Mouse (Mus musculus) liver, embryonic 12.5 days (tissue): ENCODE data around the gene Gm1113. TPM values are rescaled to one million over a fixed set of nuclear protein-coding genes. Genes with fewer than 3 reads are reported as not detected.

Source experiments
- ATAC-seq: fragments of 200-750 bp; cut with Nextera tagmentation; 2 replicates; pipeline ENCODE4 v1.8.0; 2017; ENCODE audit warnings: moderate number of reproducible peaks, mild to moderate bottlenecking, moderate library complexity
- H3K27ac ChIP-seq: fragments of 300-500 bp; sonication (generic); 2 replicates; pipeline ENCODE4 v1.5.1; 2016; ENCODE audit warnings: mild to moderate bottlenecking
- H3K27me3 ChIP-seq: fragments of 300-500 bp; sonication (generic); replicated peaks from 2 replicates; pipeline ENCODE4 v1.6.1; 2016; ENCODE audit warnings: mild to moderate bottlenecking, moderate library complexity
- H3K36me3 ChIP-seq: fragments of 300-500 bp; sonication (generic); 2 replicates; pipeline ENCODE4 v1.6.1; 2016; ENCODE audit warnings: mild to moderate bottlenecking, moderate library complexity
- H3K4me1 ChIP-seq: fragments of 300-500 bp; sonication (generic); 2 replicates; pipeline ENCODE4 v1.6.1; 2016
- H3K4me2 ChIP-seq: fragments of 300-500 bp; sonication (generic); 2 replicates; pipeline ENCODE4 v1.6.1; 2016; ENCODE audit warnings: mild to moderate bottlenecking, moderate library complexity
- H3K4me3 ChIP-seq: fragments of 300-500 bp; sonication (generic); 2 replicates; pipeline ENCODE4 v1.5.1; 2016; ENCODE audit warnings: mild to moderate bottlenecking, moderate library complexity
- H3K9ac ChIP-seq: fragments of 300-500 bp; sonication (generic); 2 replicates; pipeline ENCODE4 v1.6.1; 2016; ENCODE audit warnings: mild to moderate bottlenecking, moderate library complexity
- H3K9me3 ChIP-seq: fragments of 300-500 bp; sonication (generic); replicated peaks from 2 replicates; pipeline ENCODE4 v1.6.1; 2016; ENCODE audit warnings: mild to moderate bottlenecking, moderate library complexity
- WGBS: fragments of 180-500 bp; shearing (Covaris S2); methylation state at CpG from one replicate; pipeline ENCODE4 v1.1.7; 2016; ENCODE audit not compliant: insufficient replicate concordance; 5-methylcytosine and 5-hydroxymethylcytosine counted together
- polyA plus RNA-seq: library from polyadenylated mRNA; unstranded; fragments of >200 nt; fragmentation: Nextera tagmentation; extraction: Ambion mirVana; gene quantifications from 2 replicates; pipeline ENCODE4 v1.2.1, GENCODE M21; 2016

Gene Gm1113
- polyA plus RNA-seq, 1 experiment from 2014 or later: not detected

GRCm38 (mm10) chr9:35522821-35523515, 4.9 kb upstream of the Gm1113 start:
- no peak overlapping the region for H3K4me2 ChIP-seq
- no peak overlapping the region for H3K27ac ChIP-seq
- no peaks in the 10 kb centered on the region for H3K36me3 ChIP-seq
- H3K9ac ChIP-seq: no peak overlapping the region
- H3K4me1 ChIP-seq: no peaks in the 10 kb centered on the region
- no peak overlapping the region for H3K4me3 ChIP-seq
- H3K9me3 ChIP-seq: no peaks in the 10 kb centered on the region
- no peak for ATAC-seq
- H3K27me3 ChIP-seq: no peaks in the 10 kb centered on the region
- 46% methylated on average over 1 of the region's 1 CpGs for WGBS

GRCm38 (mm10) chr9:35522241-35522640, 4.2 kb upstream of the Gm1113 start:
- H3K36me3 ChIP-seq: no peaks in the 10 kb centered on the region
- H3K9ac ChIP-seq: no peak overlapping the region
- H3K9me3 ChIP-seq: no peaks in the 10 kb centered on the region
- no peaks in the 10 kb centered on the region for H3K27me3 ChIP-seq
- H3K4me1 ChIP-seq: no peaks in the 10 kb centered on the region
- ATAC-seq: no peak
- no peak overlapping the region for H3K27ac ChIP-seq
- H3K4me3 ChIP-seq: no peak overlapping the region
- WGBS: 60% methylated on average over 2 of the region's 2 CpGs
- no peak overlapping the region for H3K4me2 ChIP-seq

- no peak overlapping the region for H3K27ac ChIP-seq
- H3K36me3 ChIP-seq: no peaks in the 10 kb centered on the region
- H3K9ac ChIP-seq: no peak overlapping the region
- WGBS: 57% methylated on average over 6 of the region's 6 CpGs
- no peaks in the 10 kb centered on the region for H3K9me3 ChIP-seq
- ATAC-seq: no peak
- H3K27me3 ChIP-seq: 0 out of 2 replicates have a peak, but pooled peaks cover 4% of the 10 kb centered on the region
- no peak overlapping the region for H3K4me3 ChIP-seq
- H3K4me1 ChIP-seq: no peaks in the 10 kb centered on the region
- H3K4me2 ChIP-seq: no peak overlapping the region
Measured at GRCm38 (mm10) chr9:35520631-35521348, 2.7 kb upstream of the Gm1113 start.

DNA sequence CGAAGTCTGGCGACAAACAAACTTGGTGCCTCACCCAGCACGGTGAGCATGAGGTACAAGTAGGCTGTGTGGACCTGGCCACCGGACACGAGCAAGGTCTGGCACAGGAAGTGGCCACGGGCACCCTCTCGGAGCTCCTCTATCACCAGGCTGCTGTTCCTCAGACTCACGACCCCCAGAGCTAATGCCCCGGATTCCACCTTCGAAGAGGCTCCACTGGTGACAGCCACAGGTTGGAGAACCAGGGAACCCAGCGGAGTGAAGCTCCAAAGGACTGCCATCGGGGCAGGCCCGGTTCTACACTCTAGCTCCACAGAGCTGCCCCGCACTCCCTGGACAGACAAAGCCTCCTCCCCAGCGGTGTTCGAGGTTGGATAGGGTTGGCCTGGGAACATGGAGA, 1.4 kb downstream of the Gm1113 start:
- Histone ChIP-seq H3K4me1 (no peaks in the 10 kb centered on the region), H3K27ac (no peak overlapping the region), H3K27me3 (peaks cover 4% of the 10 kb centered on the region; the same call in 1 of the 2 replicates), H3K4me2 (no peak overlapping the region), H3K9me3 (no peaks in the 10 kb centered on the region), H3K9ac (no peak overlapping the region), H3K4me3 (no peak overlapping the region), H3K36me3 (no peaks in the 10 kb centered on the region)
- WGBS: 67% methylated on average over 16 of the region's 16 CpGs
- ATAC-seq: no peak

GRCm38 (mm10) chr9:35516182-35516581, 1.9 kb downstream of the Gm1113 start:
- H3K4me1 ChIP-seq: no peaks in the 10 kb centered on the region
- H3K27me3 ChIP-seq: peaks cover 4% of the 10 kb centered on the region; the same call in 1 of the 2 replicates
- no peaks in the 10 kb centered on the region for H3K9me3 ChIP-seq
- no peak overlapping the region for H3K9ac ChIP-seq
- H3K36me3 ChIP-seq: no peaks in the 10 kb centered on the region
- ATAC-seq: no peak
- 53% methylated on average over 5 of the region's 5 CpGs for WGBS
- H3K4me2 ChIP-seq: no peak overlapping the region
- no peak overlapping the region for H3K27ac ChIP-seq
- no peak overlapping the region for H3K4me3 ChIP-seq

GRCm38 (mm10) chr9:35513900-35514299, 4.2 kb downstream of the Gm1113 start:
- Histone ChIP-seq H3K27ac (no peak overlapping the region), H3K9me3 (no peaks in the 10 kb centered on the region), H3K4me2 (no peak overlapping the region), H3K4me3 (no peak overlapping the region), H3K9ac (no peak overlapping the region), H3K36me3 (no peaks in the 10 kb centered on the region), H3K4me1 (no peaks in the 10 kb centered on the region), H3K27me3 (peaks cover 6% of the 10 kb centered on the region; the same call in 1 of the 2 replicates)
- WGBS: 55% methylated on average over 4 of the region's 4 CpGs
- ATAC-seq: no peak

DNA sequence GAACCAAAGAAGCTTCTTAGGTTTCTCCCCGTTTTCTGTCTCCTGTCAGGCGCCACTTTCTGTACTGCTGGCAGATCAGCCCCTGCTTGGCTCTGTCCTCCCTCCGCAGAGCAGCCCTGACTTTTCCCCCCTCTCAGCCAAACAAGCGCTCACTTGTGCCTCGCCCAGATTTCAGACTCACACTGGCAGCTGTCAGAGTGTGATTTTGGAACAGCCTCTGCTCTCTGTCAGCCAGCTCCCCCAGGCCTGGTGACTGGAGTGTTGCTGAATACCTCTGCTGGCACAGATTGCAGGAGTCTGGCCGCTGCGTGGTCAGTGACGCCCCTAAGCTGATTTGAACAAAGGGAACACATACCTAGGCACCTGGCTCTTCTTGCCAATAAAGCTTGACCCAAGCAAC, 9.8 kb downstream of the Gm1113 start:
- no peaks in the 10 kb centered on the region for H3K4me1 ChIP-seq
- 57% methylated on average over 8 of the region's 8 CpGs for WGBS
- H3K36me3 ChIP-seq: no peaks in the 10 kb centered on the region
- H3K9ac ChIP-seq: no peak overlapping the region
- no peaks in the 10 kb centered on the region for H3K9me3 ChIP-seq
- no peak overlapping the region for H3K4me2 ChIP-seq
- no peak overlapping the region for H3K27ac ChIP-seq
- H3K4me3 ChIP-seq: no peak overlapping the region
- H3K27me3 ChIP-seq: peaks cover 2% of the 10 kb centered on the region; the same call in 1 of the 2 replicates
- no peak for ATAC-seq

DNA sequence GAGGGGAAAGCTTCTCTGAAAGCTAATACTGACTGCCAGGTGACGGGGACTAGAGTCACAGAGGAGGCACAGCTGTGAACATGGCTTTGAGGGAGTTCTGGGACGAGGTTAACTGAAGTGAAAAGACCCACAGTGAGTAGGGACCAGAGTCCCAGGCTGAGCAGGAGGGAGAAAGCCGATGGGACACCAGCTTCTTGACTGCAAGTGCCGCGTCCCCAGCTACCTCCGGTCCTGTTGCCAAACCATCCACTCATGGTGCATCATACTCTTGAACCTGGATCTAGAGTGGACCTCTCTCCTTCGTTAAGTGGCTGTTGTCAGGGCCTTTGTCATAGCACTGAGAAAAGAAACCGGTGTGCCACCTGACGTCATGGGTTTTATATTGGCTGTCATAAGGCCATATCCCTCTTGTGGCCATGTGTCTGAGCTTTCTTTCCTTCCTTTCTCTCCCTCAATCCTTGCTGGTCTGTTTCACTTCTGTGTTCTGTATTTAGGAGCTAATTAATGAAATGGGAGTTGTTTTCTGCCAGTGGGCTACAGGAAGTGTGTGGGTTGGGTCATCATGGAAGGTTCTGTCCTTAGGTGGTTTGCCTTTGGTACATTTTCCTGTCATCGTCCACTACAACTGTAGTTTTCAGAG, 15.6 kb downstream of the Gm1113 start:
- Histone ChIP-seq H3K27ac (no peak overlapping the region), H3K36me3 (no peaks in the 10 kb centered on the region), H3K4me1 (no peaks in the 10 kb centered on the region), H3K27me3 (no peaks in the 10 kb centered on the region), H3K4me3 (no peak overlapping the region), H3K9ac (no peak overlapping the region), H3K9me3 (no peaks in the 10 kb centered on the region), H3K4me2 (no peak overlapping the region)
- 74% methylated on average over 10 of the region's 10 CpGs for WGBS
- no peak for ATAC-seq

GRCm38 (mm10) chr9:35499946-35500345, 18.1 kb downstream of the Gm1113 start:
- no peak overlapping the region for H3K9ac ChIP-seq
- H3K9me3 ChIP-seq: no peaks in the 10 kb centered on the region
- no peak for ATAC-seq
- WGBS: 69% methylated on average over 6 of the region's 6 CpGs
- no peak overlapping the region for H3K27ac ChIP-seq
- H3K4me2 ChIP-seq: no peak overlapping the region
- H3K4me3 ChIP-seq: no peak overlapping the region
- no peaks in the 10 kb centered on the region for H3K36me3 ChIP-seq
- no peaks in the 10 kb centered on the region for H3K4me1 ChIP-seq
- H3K27me3 ChIP-seq: no peaks in the 10 kb centered on the region

GRCm38 (mm10) chr9:35495471-35495870, 22.6 kb downstream of the Gm1113 start:
- Histone ChIP-seq H3K27me3 (no peaks in the 10 kb centered on the region), H3K27ac (no peak overlapping the region), H3K4me3 (no peak overlapping the region), H3K4me1 (no peaks in the 10 kb centered on the region), H3K36me3 (no peaks in the 10 kb centered on the region), H3K9ac (no peak overlapping the region), H3K9me3 (no peaks in the 10 kb centered on the region), H3K4me2 (no peak overlapping the region)
- WGBS: 27% methylated on average over 3 of the region's 3 CpGs
- ATAC-seq: no peak

DNA sequence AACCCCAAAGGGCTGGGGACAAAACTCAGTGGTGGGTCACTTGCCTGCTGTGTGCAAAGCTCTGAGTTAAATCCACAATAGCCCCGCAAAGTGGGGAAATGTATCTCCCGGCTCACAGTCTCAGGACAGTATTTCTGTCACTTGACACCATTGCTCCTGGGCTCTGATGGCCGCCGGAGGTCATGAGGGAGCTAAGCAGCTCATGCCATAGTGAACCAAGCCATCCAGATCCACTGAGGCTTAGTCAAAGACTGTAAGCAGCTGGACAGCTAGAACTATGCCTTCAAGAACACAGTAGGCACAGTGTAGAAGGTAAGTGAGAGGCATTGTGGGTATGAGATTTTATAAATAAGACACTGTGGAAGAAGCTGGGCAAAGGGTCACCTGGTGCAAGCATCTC, 23.1 kb downstream of the Gm1113 start:
- Histone ChIP-seq H3K4me3 (no peak overlapping the region), H3K4me2 (no peak overlapping the region), H3K27ac (no peak overlapping the region), H3K27me3 (no peaks in the 10 kb centered on the region), H3K9me3 (no peaks in the 10 kb centered on the region), H3K4me1 (no peaks in the 10 kb centered on the region), H3K9ac (no peak overlapping the region), H3K36me3 (no peaks in the 10 kb centered on the region)
- ATAC-seq: no peak
- WGBS: 55% methylated on average over 4 of the region's 4 CpGs

- Histone ChIP-seq H3K4me2 (no peak overlapping the region), H3K36me3 (no peaks in the 10 kb centered on the region; the same call in 1 of the 2 replicates), H3K27me3 (no peaks in the 10 kb centered on the region), H3K4me3 (no peak overlapping the region), H3K9me3 (no peaks in the 10 kb centered on the region), H3K4me1 (no peaks in the 10 kb centered on the region), H3K9ac (no peak overlapping the region), H3K27ac (no peak overlapping the region)
- ATAC-seq: no peak
- WGBS: 68% methylated on average over 4 of the region's 4 CpGs
Measured at GRCm38 (mm10) chr9:35493733-35494092, 24.4 kb downstream of the Gm1113 start.
